Mouse (Mus musculus) embryo, embryonic 11.5 days (tissue): ENCODE measurements around the gene Wfikkn1.

Experiments used
- DNase-seq: peaks from one replicate; pipeline ENCODE4 v3.0.0-alpha.2; 2012; ENCODE audit warnings: low read depth, low spot score

Wfikkn1 gene

DNA sequence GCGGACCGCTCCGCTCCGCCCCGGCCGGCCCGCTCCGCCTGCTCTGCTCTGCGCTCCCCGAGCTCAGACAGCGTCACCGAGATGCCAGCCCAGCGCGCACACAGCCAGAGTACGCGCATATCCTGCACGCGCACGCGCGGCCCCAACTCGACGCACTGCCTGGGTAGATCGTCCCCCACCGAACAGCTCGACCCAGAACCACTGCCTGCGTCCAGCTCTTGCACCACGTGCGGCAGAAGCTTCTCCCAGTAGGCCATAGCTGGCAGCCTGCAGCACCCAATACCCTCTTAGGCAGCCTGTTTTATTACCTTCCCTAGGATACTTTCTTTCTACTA lies 43.6 kb downstream of the Wfikkn1 start, which contains the start of gene Rhbdl1:
Rhbdl1 (minus strand) TSS at position 220 of the 335 bp plus-strand sequence.
- no peak for DNase-seq

DNA sequence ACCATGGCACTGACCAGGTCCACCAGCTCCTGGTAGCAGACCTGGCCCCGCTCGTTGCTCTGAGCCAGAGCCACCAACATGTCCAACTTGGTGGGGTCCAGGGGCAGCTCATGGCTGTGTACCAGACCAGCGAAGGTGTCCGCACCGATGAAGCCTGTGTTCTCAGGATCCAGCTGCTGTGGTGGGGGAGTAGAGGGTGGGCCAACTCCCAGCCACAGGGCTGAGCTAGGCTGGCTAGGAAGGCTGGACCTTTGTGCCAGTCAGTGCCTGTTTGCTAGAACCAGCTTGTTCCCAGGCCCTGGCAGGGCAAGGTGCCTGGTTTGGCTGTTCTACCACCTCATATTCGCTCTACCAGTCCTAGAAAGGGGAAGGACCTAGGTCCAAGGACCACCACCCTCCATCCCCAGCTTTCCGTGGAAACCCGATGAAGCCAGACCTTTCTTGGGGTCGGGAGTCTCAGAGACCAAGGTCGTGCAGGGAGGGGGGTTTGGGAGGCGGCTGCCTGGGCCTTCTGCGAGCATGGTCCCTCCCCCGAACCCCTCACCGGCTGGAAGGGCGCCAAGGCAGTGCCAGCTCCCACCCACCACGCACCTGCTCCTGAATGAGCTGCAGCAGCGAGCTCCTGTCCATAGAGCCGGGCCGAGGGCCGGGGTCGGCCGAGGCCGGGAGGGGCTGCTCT lies 44.1 kb downstream of the Wfikkn1 start:
- no peak for DNase-seq

DNA sequence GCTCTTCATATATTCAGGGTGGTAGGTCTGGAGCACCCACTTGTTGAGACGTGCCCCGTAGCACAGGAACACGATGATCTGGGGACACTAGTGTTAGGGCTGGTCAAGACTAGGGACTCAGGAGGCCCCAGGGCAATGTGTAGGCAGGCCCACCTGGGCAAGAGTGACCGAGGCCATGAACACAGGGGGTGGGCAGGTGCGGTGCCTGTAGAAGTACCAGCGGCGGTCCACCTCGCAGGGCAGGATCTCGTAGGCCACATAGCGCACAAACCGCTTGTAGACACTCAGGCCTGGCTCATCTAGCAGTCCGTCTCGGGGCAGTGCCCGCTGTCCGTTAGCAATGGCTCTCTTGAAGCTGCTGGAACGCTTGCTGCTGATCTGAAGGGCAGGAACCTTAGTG lies 44.8 kb downstream of the Wfikkn1 start:
- no peak for DNase-seq

DNA sequence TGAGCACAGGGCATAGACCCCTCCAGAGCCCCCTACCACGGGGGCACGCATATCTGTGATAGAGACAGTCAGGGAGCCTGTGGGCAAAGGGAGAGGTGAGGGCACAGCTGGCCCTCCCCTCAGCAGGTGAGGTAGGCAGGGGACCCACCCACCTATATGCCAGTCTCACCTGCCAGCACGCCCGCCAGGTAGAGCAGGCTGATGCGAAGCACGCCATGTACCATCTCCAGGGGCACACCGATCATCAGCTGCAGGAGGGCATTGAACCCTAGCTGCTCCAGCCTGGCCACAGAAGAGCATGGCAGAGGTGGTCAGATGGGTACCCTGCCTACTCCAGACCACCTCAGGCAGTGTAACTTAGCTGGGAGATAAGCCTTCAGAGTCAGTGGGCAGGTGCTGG lies 45.4 kb downstream of the Wfikkn1 start:
- no peak for DNase-seq

DNA sequence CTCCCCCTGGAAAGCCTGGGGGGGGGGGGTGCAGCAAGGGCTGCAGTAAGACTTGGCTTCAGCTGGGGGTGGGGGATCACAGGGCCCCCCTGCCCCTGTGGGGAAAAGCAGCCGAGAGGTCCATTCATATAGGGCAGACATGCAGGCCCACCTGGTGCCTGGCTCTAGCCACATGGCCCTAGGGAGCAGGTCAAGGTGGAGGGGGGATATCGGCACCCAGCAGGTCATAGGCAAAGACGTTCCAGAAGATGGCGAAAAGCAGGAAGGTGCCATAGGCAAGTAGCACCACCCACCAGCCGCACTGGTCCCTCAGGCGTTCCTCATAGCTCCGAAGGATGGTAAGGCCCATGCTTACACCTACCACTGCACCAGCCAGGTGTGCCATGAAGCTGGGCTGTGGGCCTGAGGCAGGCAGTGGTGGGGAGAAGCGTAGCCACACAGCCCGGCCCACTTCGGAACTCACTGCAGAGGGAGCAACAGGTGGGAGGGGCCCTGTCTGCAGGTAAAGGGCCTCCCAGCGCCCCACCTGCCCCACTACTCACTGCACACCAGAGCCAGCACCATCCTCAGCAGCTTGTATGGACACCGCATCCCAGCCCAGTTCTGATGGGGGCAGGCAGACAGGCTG lies 45.9 kb downstream of the Wfikkn1 start:
- DNase-seq = no peak

DNA sequence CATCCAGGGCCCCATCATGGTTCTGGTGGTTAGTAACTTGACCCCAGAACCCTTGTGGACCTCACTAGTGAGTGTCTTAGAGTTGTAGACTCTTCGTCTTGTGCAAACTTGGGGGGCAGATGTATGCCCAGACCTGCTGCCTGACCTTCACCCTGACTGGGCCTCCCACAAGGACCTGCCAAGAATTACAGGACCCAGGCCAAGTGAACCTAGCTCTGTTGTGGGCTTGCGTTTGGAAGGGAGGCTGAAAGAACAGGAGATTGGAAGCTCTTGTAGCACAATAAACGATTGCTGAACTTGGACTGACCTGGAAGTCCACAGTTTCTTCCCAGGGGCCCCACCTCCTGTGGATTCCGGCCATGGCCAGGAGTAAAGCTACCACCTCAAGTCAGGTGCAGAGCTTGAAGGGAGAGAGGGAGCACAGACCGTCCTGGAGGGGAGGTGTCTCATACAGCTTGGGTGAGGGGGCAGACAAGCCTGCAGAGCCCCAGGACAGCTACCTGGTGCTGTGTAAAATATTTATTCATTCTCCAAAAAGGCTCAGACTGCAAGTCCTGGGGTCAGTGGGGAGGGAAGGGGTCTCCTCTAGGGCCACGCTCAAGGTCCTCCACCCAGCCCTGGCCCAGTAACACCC lies 46.6 kb downstream of the Wfikkn1 start:
- no peak for DNase-seq

DNA sequence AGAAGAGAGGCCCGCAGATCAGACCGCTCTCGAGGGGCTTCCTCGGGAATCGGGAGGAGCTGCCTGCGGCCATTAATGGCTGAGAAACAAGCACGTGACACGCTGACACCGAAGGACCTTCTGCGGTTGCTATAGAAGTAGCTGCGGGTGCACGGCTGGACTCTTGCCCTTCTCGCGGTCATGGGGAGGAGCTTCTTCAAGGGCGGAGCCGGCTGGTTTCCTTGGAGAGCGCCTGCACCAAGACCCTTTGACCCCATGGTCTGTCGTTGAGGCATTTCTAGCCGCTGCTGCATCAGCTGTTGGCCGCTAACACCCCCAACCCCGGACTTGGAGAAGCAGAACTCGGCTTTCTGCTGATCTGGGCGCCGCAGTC lies 47.4 kb downstream of the Wfikkn1 start, which contains the start of gene Stub1:
Stub1 (minus strand) TSS at position 114 of the 373 bp plus-strand sequence.
- peak; percentile 82 for DNase-seq

DNA sequence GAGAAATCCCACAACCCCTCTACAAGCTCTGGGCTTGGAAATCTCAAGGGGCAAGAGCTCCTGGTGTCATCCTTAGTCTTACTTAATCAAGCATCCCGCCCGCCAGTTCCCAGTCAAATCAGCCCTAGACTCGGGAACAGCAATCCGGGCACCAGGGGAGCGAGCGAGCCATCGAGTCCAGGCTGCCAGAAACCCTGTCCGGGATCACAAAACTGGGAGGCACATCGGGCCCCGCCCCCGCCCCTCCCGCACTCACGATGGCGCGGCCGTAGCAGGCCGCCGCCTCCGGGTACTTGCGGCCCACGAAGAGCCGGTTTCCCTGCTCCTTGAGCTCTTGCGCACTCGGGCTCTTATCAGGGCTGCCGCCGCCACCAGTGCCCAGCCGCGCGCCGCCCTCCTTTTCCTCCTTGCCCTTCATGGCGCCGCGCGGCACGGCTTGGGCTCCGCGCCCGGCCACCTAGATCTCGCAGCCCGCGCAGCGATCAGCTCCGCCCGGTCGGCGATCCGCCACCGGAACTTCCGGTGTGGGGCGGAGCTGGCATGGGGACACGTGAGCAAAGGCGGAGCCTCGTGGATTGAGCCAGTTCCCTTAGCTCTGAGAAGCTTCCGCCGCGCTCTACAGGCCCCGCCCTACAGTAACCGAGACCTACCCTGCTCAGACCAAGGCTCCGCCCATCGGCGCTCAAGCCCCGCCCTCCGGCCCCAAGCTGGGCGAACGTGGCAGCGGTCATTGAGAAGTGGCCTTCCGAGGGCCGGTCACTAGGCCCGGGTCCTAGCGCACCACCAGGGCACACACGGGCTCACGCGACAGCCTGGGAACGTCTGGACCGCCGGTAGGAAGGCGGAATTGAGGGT lies 48.0 kb downstream of the Wfikkn1 start:
- DNase-seq = peak; percentile 99

DNA sequence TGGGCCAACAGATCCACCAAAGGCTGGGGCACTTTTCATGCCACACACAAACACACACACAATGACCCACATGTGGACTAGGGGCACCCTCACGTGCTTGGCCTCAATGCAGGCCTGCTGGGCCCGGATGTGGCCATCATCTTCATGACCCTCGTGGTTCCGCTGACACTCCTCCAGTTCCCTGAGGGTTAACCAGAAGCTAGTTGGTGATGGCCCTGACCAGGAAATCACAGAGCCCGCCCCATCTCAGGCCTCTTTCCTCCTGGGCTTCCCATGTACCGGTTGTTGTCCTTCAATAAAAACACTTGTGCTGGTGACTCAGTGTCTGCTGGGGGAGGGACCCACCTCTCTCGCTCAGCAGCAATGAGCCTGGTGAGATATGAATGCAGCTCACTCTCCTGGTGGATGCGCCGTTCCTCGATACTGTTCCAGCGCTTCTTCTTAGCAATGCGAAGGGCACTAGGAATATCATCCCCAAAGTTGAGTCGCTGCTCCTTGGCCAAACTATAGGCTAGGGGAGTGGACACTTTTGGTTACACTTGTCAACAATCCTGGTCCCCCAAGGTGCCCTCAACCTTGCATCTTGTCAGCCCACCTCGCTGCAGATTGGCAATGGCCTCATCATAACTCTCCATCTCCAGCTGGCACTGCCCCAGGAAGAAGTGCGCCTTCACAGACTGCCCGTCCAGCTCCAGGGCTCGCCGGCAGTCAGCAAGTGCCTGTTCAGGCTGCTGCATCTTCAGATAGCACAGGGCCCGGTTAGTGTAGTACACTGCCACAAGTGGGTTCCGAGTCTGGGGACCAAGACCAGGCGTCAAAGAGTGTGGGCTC lies 49.0 kb downstream of the Wfikkn1 start:
- no peak for DNase-seq

DNA sequence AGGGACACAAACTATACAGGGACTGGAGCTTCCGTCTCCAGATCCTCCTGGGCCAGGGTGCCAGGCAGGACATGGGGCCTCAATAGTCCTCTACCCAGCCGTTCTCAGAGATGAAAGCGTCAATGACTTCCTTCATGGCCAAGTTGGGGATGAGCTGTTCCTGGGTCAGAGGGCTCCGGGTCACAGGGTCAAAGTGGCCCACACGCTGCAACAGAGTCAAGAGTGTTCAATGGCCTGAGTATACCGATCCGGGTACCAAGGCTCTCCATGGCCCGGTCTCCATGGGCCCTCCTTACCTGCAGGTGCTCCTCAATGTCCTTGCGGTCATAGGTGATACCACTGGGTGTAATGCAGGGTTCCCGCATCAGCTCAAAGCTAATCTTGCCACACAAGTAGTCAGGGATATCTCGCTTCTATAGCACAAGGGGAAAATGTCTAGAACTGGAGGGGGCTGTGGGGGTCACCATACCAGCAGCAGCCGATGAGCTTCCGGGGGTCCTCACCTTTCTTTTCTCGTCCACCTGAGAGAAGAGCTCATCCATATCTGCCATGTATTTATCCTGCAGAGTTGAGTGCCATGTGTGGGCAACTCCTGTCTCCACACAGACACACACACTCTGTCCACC lies 49.7 kb downstream of the Wfikkn1 start:
- DNase-seq = no peak

DNA sequence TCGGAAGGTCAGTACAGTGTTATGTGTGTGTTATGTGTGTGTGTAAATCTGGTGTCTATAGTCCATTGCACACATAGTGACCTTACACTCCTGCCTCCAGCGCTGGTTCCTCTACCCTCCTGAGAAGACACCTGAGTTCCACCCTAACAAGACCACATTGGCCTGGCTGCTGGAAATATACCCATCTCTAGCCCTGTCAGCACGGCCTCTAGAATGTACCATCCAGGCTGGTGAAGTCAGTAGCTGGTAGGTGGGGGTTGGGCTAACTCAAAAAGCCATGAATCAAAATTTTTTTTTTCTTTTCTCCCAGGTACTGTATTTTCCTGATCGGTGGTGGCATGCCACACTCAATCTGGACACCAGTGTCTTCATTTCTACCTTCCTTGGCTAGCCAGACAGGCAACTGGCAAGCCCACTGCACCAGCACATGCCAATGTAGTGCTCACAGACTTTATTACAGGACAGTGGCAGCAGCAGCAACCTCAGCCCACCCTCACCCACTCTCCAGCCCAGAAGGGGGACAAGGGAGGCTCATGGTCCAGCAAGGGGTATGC lies 50.4 kb downstream of the Wfikkn1 start:
- no peak for DNase-seq

DNA sequence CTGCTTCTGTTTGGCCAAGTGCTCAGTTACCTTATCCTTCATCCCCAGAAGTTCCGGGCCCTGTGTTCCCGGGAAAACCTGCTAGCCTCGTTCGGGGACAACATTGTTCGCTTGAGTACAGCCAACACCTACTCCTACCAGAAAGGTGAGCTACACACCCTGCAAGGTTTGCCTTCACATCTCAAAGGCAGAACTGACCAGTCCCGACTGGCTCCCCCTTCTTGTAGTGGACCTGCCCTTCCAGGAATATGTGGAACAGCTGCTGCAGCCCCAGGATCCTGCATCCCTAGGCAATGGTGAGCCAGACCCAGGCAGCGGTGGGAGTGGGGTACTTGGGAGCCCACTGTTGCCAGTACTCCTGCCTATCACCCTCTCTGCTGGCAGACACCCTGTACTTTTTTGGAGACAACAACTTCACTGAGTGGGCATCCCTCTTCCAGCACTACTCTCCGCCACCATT lies 51.1 kb downstream of the Wfikkn1 start:
- DNase-seq = no peak

DNA sequence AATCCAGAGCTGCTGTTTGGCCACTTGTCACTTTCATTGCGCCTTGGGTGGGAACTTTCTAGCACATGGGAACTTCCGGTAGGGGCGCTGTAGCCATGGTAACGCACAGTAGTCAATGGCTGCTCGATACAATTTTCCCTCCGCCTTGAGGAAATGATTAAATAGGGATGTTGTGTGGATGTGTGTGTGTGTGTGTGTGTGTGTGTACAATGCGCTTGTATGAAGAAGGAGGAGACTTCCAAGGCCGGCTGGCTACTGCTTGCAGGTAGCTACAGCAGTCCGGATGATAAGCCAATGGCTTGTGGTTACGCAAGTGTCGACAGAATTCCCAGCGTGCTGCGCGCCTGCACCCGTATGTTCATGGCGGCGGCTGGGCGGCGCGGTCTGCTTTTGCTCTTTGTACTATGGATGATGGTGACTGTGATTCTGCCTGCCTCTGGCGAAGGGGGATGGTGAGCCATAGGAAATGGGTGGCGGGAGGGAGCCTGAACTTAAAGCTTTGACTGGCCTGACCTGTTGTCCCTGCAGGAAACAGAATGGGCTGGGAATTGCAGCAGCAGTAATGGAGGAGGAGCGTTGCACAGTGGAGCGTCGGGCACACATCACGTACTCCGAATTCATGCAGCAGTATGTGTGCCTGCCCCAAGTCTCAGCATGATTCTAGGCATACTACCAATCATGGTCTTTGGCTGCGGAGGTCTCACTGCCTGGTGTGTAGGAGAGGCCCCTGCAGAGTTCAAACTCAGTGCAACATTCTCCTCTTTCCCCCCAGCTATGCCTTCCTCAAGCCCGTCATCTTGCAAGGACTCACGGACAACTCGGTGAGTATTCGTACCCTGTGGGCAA lies 51.7 kb downstream of the Wfikkn1 start, which contains the start of gene Jmjd8:
Jmjd8 (plus strand) TSS at position 156 of the 846 bp plus-strand sequence.
- peak; percentile 67 for DNase-seq

DNA sequence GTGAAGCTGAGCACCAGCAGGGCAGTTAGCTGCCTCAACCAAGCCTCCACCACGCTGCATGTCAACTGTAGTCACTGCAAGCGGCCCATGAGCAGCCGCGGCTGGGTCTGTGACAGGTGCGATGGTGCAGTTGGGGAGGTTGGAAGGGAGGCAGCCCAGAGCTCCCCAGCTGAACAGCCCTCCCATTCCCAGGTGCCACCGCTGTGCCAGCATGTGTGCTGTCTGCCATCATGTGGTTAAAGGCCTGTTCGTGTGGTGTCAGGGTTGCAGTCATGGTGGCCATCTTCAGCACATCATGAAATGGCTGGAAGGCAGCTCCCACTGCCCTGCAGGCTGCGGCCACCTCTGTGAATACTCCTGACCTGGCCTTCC lies 52.4 kb downstream of the Wfikkn1 start:
- DNase-seq = no peak
